Mouse (Mus musculus) embryonic fibroblast, embryonic 13.5 days (primary cell): ENCODE measurements around the gene Usp46.

Source experiments
- CTCF ChIP-seq: IDR thresholded peaks from 2 replicates; pipeline ENCODE4 v1.5.1; 2011; ENCODE audit warnings: mild to moderate bottlenecking, control low read depth, low read length, moderate library complexity, borderline replicate concordance; ENCODE audit not compliant: insufficient read depth
- POLR2A ChIP-seq: IDR thresholded peaks from 2 replicates; pipeline ENCODE4 v1.6.1; 2011; ENCODE audit warnings: low read depth, mild to moderate bottlenecking, control low read depth, low read length, moderate library complexity

- TF ChIP-seq CTCF (no peak), POLR2A (no peak)
Observed at GRCm38 (mm10) chr5:73994850-73995249, 73.4 kb downstream of the Usp46 start.
